Mouse (Mus musculus) lung, adult 2 months (tissue): ENCODE measurements around the gene Myh14. TPM values are rescaled to one million over a fixed set of nuclear protein-coding genes. Genes with fewer than 3 reads are reported as not detected.

Experiments used
- DNase-seq: peaks from one replicate; pipeline ENCODE4 v3.0.0; 2022
- H3K4me1 ChIP-seq: fragments of 200-500 bp; 2 replicates; pipeline ENCODE4 v1.6.1; 2011; ENCODE audit warnings: low read length; ENCODE audit not compliant: control insufficient read depth, insufficient read depth
- H3K4me3 ChIP-seq: fragments of 200-500 bp; replicated peaks from 2 replicates; pipeline ENCODE3; 2011; ENCODE audit warnings: low read depth, mild to moderate bottlenecking, control low read depth, low read length; ENCODE audit errors: extremely low read depth
- CTCF ChIP-seq: fragments of 200-500 bp; IDR thresholded peaks from 2 replicates; pipeline ENCODE4 v1.5.1; 2011; ENCODE audit warnings: mild to moderate bottlenecking, low read length, control low read depth; ENCODE audit not compliant: insufficient read depth
- POLR2A ChIP-seq: fragments of 200-500 bp; IDR thresholded peaks from 2 replicates; pipeline ENCODE4 v1.6.1; 2011; ENCODE audit warnings: low read depth, mild to moderate bottlenecking, control low read depth, low read length, borderline replicate concordance; ENCODE audit errors: extremely low read depth
- WGBS: fragments of 180-500 bp; shearing (Covaris S2); methylation state at CpG from one replicate; pipeline ENCODE4 v1.1.7; 2018; 5-methylcytosine and 5-hydroxymethylcytosine counted together
- polyA plus RNA-seq: library from polyadenylated mRNA; depleted of rRNA; stranded (reverse); fragments of >200 nt; gene quantifications from 2 replicates; pipeline ENCODE4 v1.2.3, GENCODE M21; 2012

Gene Myh14
- polyA plus RNA-seq, 1 experiment = 223 TPM

DNA sequence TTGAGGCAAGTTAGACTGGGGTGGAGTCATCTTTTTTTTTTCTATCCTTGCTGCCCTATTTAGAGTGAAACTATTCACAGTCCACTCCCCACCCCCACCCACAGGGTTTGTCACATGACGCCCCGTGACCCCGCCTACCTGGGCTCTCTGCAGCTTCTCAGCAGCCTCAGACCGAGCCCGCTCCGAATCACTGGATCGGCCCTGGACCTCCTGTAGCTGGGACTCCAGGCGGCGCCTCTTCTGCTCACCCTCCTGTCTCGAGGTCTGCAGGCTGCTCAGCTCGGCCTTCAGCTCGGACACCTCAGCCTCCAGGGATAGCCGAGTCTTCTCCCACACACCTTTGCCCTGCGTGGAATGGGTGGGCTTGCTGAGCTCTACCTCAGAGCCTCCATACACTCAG lies 45.8 kb downstream of the Myh14 start:
- no peak for DNase-seq
- Histone ChIP-seq H3K4me3 (no peak overlapping the region), H3K4me1 (no peaks in the 10 kb centered on the region)
- no peak for TF ChIP-seq POLR2A
- no peak for TF ChIP-seq CTCF
- WGBS = 67% methylated on average over 14 of the region's 14 CpGs

DNA sequence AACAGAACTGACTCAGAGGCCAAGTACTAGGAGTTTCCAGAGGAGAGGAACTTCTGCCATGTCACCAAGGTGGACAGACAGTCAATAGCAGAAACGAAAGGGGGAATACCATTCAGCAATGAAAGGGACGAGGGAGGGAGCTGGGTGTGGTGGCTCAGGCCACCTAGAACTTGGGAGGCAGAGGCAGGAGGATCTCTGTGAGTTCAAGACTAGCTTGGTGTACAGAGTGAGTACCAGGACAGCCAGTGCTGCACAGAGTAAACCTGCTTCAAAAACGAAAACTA lies 46.2 kb downstream of the Myh14 start:
- 61% methylated on average over 3 of the region's 3 CpGs for WGBS
- no peak for TF ChIP-seq POLR2A
- no peak for DNase-seq
- Histone ChIP-seq H3K4me3 (no peak overlapping the region), H3K4me1 (no peaks in the 10 kb centered on the region)

- Histone ChIP-seq H3K4me3 (no peak overlapping the region), H3K4me1 (no peaks in the 10 kb centered on the region)
- no peak for TF ChIP-seq CTCF
- no peak for TF ChIP-seq POLR2A
- DNase-seq = no peak
- 41% methylated on average over 18 of the region's 18 CpGs for whole genome bisulfite sequencing
Measured at GRCm38 (mm10) chr7:44623714-44624542, 46.7 kb downstream of the Myh14 start.

GRCm38 (mm10) chr7:44617059-44617458 lies 53.6 kb downstream of the Myh14 start:
- no peaks in the 10 kb centered on the region for H3K4me1 ChIP-seq
- no peak overlapping the region for H3K4me3 ChIP-seq
- no peak for TF ChIP-seq CTCF
- TF ChIP-seq POLR2A = no peak
- WGBS = 67% methylated on average over 3 of the region's 3 CpGs
- DNase-seq = no peak

- H3K4me1 ChIP-seq = no peaks in the 10 kb centered on the region
- no peak for DNase-seq
- H3K4me3 ChIP-seq = no peak overlapping the region
- TF ChIP-seq POLR2A = no peak
- no peak for TF ChIP-seq CTCF
- 71% methylated on average over 14 of the region's 14 CpGs for WGBS
Measured at GRCm38 (mm10) chr7:44615987-44616386, 54.7 kb downstream of the Myh14 start.

GRCm38 (mm10) chr7:44615309-44615708 lies 55.3 kb downstream of the Myh14 start:
- 17% methylated on average over 10 of the region's 10 CpGs for WGBS

DNA sequence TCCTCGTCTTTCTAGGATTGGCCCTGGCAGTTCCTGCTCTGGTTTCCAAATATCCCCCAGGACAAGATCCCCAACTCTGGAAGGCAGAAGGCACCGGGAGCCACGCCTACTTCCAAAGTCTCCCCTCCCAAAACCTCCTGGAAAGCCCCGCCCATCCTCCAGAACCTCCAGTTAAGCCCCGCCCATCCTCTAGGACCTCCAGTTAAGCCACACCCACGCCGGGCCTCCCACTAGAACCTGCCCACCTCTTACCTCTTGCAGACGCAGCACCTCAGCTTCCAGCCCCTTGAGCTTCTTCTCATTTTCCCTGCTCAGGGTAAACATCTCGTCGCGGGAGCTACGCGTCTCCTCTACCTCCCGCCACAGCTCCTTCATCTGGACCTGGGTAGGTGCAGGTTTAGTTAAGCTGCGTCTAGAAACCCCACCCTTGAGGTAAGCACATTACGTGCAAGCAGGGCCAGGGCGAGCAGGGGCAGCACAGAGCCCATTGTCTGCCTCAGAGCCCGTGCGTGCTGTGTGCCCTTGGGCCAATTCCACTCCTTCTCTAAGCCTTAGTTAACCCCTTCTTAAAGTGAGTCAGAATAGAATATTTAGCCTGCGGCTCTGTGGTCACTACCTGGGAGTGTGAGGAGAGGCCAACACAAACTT lies 56.5 kb downstream of the Myh14 start:
- no peaks in the 10 kb centered on the region for H3K4me1 ChIP-seq
- DNase-seq = no peak
- TF ChIP-seq CTCF (no peak), POLR2A (no peak)
- 12% methylated on average over 20 of the region's 20 CpGs for WGBS
- H3K4me3 ChIP-seq = no peak overlapping the region

More at GRCm38 (mm10) chr7:44615309-44615708, 55.3 kb downstream of the Myh14 start:
- Histone ChIP-seq H3K4me3 (no peak overlapping the region), H3K4me1 (no peaks in the 10 kb centered on the region)
- TF ChIP-seq CTCF = no peak
- TF ChIP-seq POLR2A = no peak
- no peak for DNase-seq

DNA sequence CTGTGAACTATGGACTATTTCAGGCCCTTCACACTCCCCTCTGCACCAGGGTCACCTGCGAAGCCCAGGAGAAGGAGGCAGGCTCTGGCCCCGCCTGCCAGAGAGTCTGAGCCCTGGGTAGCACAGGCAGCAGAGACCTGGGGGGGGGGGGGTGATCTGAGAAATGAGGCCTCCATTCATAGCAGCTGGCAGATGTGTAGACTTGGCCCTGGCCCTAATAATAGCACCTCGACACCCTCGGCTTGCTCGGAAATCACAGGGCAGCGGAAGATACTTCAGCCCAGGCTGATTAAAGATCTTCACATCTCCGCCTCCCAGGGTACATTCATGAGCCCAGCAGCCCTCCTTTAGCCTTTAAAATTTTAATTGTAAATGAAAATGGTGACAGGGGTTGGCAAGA lies 58.5 kb downstream of the Myh14 start:
- no peak for DNase-seq
- no peak for TF ChIP-seq CTCF
- TF ChIP-seq POLR2A = no peak
- 65% methylated on average over 7 of the region's 7 CpGs for WGBS
- Histone ChIP-seq H3K4me1 (no peaks in the 10 kb centered on the region), H3K4me3 (no peak overlapping the region)

- 12% methylated on average over 29 of the region's 29 CpGs for WGBS
- peak; percentile 74 for DNase-seq
- Histone ChIP-seq H3K4me3 (no peak overlapping the region), H3K4me1 (no peaks in the 10 kb centered on the region)
- TF ChIP-seq CTCF (no peak), POLR2A (no peak)
Measured at GRCm38 (mm10) chr7:44606171-44606901, 64.3 kb downstream of the Myh14 start.
